Mouse (Mus musculus) neural tube, embryonic 10.5 days (tissue): ENCODE data around the gene Fam124a.
"Not testable (repeated sequence)": the region's sequence is repeated elsewhere in the genome, so short reads cannot be mapped to it uniquely, and the experiment has no call there.

ENCODE experiments used
- DNase-seq: peaks from one replicate; pipeline ENCODE4 v3.0.0-alpha.2; 2017; ENCODE audit warnings: low spot score; ENCODE audit errors: extremely low spot score

Fam124a gene

GRCm38 (mm10) chr14:62555309-62555829 lies at the start of gene Fam124a:
Fam124a (plus strand) TSS chr14:62555737.
- DNase-seq, result peak; percentile 73

GRCm38 (mm10) chr14:62506261-62506660 lies 49.3 kb upstream of the Fam124a start:
- DNase-seq, result no peak

GRCm38 (mm10) chr14:62509350-62509749 lies 46.2 kb upstream of the Fam124a start:
- no peak for DNase-seq

GRCm38 (mm10) chr14:62512845-62513244 lies 42.7 kb upstream of the Fam124a start:
- DNase-seq, result no peak

GRCm38 (mm10) chr14:62530951-62531350 lies 24.6 kb upstream of the Fam124a start:
- no peak for DNase-seq

- DNase-seq, result no peak
Measured at GRCm38 (mm10) chr14:62536127-62536526, 19.4 kb upstream of the Fam124a start.

- no peak for DNase-seq
Measured at GRCm38 (mm10) chr14:62536988-62537387, 18.5 kb upstream of the Fam124a start.

- no peak for DNase-seq
Measured at GRCm38 (mm10) chr14:62539834-62540233, 15.7 kb upstream of the Fam124a start.

- DNase-seq, result no peak
Measured at GRCm38 (mm10) chr14:62541751-62542150, 13.8 kb upstream of the Fam124a start.

- DNase-seq, result no peak
Measured at GRCm38 (mm10) chr14:62546296-62546695, 9.2 kb upstream of the Fam124a start.

GRCm38 (mm10) chr14:62546746-62547145 lies 8.8 kb upstream of the Fam124a start:
- no peak for DNase-seq

- DNase-seq, result no peak
Measured at GRCm38 (mm10) chr14:62550121-62550520, 5.4 kb upstream of the Fam124a start.

GRCm38 (mm10) chr14:62552771-62553170 lies 2.8 kb upstream of the Fam124a start:
- no peak for DNase-seq

GRCm38 (mm10) chr14:62553786-62554185 lies 1.8 kb upstream of the Fam124a start:
- no peak for DNase-seq

- no peak for DNase-seq
Measured at GRCm38 (mm10) chr14:62555840-62556810, 588 bp downstream of the Fam124a start.

- DNase-seq, result no peak
Measured at GRCm38 (mm10) chr14:62557111-62557510, 1.6 kb downstream of the Fam124a start.

- DNase-seq, result no peak
Measured at GRCm38 (mm10) chr14:62561875-62562748, 6.6 kb downstream of the Fam124a start.

GRCm38 (mm10) chr14:62563679-62564078 lies 8.1 kb downstream of the Fam124a start:
- no peak for DNase-seq

- DNase-seq, result not testable (repeated sequence)
Measured at GRCm38 (mm10) chr14:62566821-62567220, 11.3 kb downstream of the Fam124a start, which contains the start of gene Gm4131. Gm4131 (minus strand) TSS chr14:62566921.

GRCm38 (mm10) chr14:62569463-62569862 lies 13.9 kb downstream of the Fam124a start:
- no peak for DNase-seq

GRCm38 (mm10) chr14:62570299-62570698 lies 14.8 kb downstream of the Fam124a start:
- no peak for DNase-seq

- DNase-seq, result no peak
Measured at GRCm38 (mm10) chr14:62573454-62573853, 17.9 kb downstream of the Fam124a start.
